Mouse (Mus musculus) midbrain, embryonic 16.5 days (tissue): ENCODE results near the gene H2-DMb2. TPM values are rescaled to one million over a fixed set of nuclear protein-coding genes. Genes with fewer than 3 reads are reported as not detected.

Experiments used
- ATAC-seq: fragments of 200-750 bp; cut with Nextera tagmentation; 2 replicates; pipeline ENCODE4 v1.8.0; 2017; ENCODE audit warnings: moderate TSS enrichment
- H3K27ac ChIP-seq: fragments of 300-500 bp; sonication (generic); 2 replicates; pipeline ENCODE4 v1.5.1; 2014; ENCODE audit warnings: mild to moderate bottlenecking, low read length, mixed read lengths
- H3K27me3 ChIP-seq: fragments of 300-500 bp; sonication (generic); 2 replicates; pipeline ENCODE4 v1.6.1; 2014; ENCODE audit warnings: low read depth, low read length, mixed read lengths; ENCODE audit not compliant: control insufficient read depth, insufficient read depth
- H3K36me3 ChIP-seq: fragments of 300-500 bp; sonication (generic); 2 replicates; pipeline ENCODE4 v1.6.1; 2014; ENCODE audit warnings: mild to moderate bottlenecking, low read length, moderate library complexity, mixed read lengths; ENCODE audit not compliant: control insufficient read depth, insufficient read depth
- H3K4me1 ChIP-seq: fragments of 300-500 bp; sonication (generic); 2 replicates; pipeline ENCODE4 v1.6.1; 2014; ENCODE audit warnings: mild to moderate bottlenecking, low read length, mixed read lengths; ENCODE audit not compliant: control insufficient read depth, insufficient read depth
- H3K4me2 ChIP-seq: fragments of 300-500 bp; sonication (generic); 2 replicates; pipeline ENCODE4 v1.6.1; 2014; ENCODE audit warnings: mild to moderate bottlenecking, low read length, mixed read lengths
- H3K4me3 ChIP-seq: fragments of 300-500 bp; sonication (generic); 2 replicates; pipeline ENCODE4 v1.5.1; 2014; ENCODE audit warnings: low read depth, mild to moderate bottlenecking, low read length, moderate library complexity, mixed read lengths
- H3K9ac ChIP-seq: fragments of 300-500 bp; sonication (generic); 2 replicates; pipeline ENCODE4 v1.6.1; 2014; ENCODE audit warnings: low read depth, low read length, mixed read lengths
- H3K9me3 ChIP-seq: fragments of 300-500 bp; sonication (generic); replicated peaks from 2 replicates; pipeline ENCODE4 v1.6.1; 2014; ENCODE audit warnings: mild to moderate bottlenecking, low read length, mixed read lengths; ENCODE audit not compliant: control insufficient read depth, poor library complexity, severe bottlenecking
- WGBS: fragments of 180-500 bp; shearing (Covaris S2); extraction: QIAGEN DNeasy Blood & Tissue Kit; methylation state at CpG from one replicate; pipeline ENCODE4 v1.1.7; 2014; 5-methylcytosine and 5-hydroxymethylcytosine counted together
- polyA plus RNA-seq: library from polyadenylated mRNA; unstranded; fragments of >200 nt; fragmentation: Nextera tagmentation; extraction: Ambion mirVana; gene quantifications from 2 replicates; pipeline ENCODE4 v1.2.1, GENCODE M21; 2015

The H2-DMb2 gene
- polyA plus RNA-seq, 1 experiment from 2014 or later: 0.49 TPM

- no peaks in the 10 kb centered on the region for H3K27me3 ChIP-seq
- whole genome bisulfite sequencing: 73% methylated on average over 4 of the region's 4 CpGs
Observed at GRCm38 (mm10) chr17:34177179-34177578, 34.1 kb downstream of the H2-DMb2 start.

GRCm38 (mm10) chr17:34179019-34179418 is 35.9 kb downstream of the H2-DMb2 start:
- Histone ChIP-seq H3K27ac (no peak overlapping the region), H3K4me3 (no peak overlapping the region), H3K9ac (no peak overlapping the region), H3K9me3 (peaks cover 5% of the 10 kb centered on the region; the same call in 1 of the 2 replicates), H3K36me3 (no peaks in the 10 kb centered on the region), H3K4me2 (no peak overlapping the region), H3K4me1 (no peaks in the 10 kb centered on the region), H3K27me3 (peaks cover 3% of the 10 kb centered on the region; the same call in 1 of the 2 replicates)
- 75% methylated on average over 6 of the region's 6 CpGs for WGBS
- no peak for ATAC-seq

More at GRCm38 (mm10) chr17:34177179-34177578, 34.1 kb downstream of the H2-DMb2 start:
- ATAC-seq: no peak
- no peak overlapping the region for H3K4me3 ChIP-seq
- no peak overlapping the region for H3K27ac ChIP-seq
- H3K36me3 ChIP-seq: no peaks in the 10 kb centered on the region
- H3K4me2 ChIP-seq: no peak overlapping the region
- peaks cover 5% of the 10 kb centered on the region; the same call in 1 of the 2 replicates for H3K9me3 ChIP-seq
- no peak overlapping the region for H3K9ac ChIP-seq
- H3K4me1 ChIP-seq: no peaks in the 10 kb centered on the region

DNA sequence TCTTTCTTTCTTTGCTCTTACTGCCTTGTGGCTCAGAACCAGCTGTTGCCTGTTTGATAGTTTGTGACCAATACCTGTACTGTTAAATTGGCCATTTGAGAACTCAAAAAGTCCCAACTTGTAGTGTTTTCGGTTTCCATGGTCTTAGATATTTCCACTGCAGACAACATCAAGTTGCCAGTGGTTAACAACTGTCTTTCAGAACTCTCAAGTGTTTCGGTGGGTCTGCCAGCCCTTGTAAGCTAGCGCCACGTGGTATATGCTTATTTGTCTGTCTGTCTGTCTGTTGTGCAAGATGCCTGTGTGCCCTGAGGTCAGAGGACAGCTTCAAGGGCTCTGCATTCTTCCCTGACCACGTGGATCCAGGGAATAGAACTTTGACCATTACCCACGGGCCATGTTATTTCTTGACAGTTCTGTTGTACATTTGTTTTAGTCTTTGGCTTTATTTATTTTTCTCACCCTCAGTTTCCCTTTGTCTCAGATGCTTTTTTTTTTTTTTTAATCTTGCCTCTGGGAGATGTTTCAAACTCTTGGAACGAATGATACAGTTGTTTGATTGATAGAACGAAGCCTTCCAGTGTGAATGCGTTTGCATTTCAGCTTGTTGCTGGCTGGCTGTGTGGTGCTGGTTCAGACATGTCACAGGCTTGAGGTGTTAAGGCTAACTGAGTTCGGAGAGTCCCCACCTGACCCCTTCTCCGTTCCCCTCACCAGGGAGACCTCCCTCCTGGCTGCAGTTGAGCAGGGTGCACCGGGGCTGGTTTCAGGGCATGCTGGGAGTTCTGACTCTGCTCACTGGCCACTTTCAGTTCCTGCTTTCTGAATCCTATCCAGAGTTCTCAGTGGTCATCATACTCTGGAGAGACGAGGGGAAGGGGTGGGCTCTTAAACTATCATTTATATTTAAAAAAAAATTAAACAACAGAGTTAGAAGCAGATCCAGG is 37.1 kb downstream of the H2-DMb2 start:
- Histone ChIP-seq H3K9ac (no peak overlapping the region), H3K4me1 (no peaks in the 10 kb centered on the region), H3K4me2 (no peak overlapping the region), H3K27ac (no peak overlapping the region), H3K36me3 (no peaks in the 10 kb centered on the region), H3K27me3 (peaks cover 3% of the 10 kb centered on the region; the same call in 1 of the 2 replicates), H3K4me3 (no peak overlapping the region), H3K9me3 (peaks cover 5% of the 10 kb centered on the region; the same call in 1 of the 2 replicates)
- WGBS: 76% methylated on average over 13 of the region's 13 CpGs
- ATAC-seq: no peak

GRCm38 (mm10) chr17:34183564-34184219 is 40.6 kb downstream of the H2-DMb2 start:
- H3K4me3 ChIP-seq: no peak overlapping the region
- H3K9me3 ChIP-seq: no peaks in the 10 kb centered on the region
- no peaks in the 10 kb centered on the region for H3K36me3 ChIP-seq
- ATAC-seq: no peak
- peaks cover 10% of the 10 kb centered on the region; the same call in 1 of the 2 replicates for H3K4me1 ChIP-seq
- WGBS: 84% methylated on average over 15 of the region's 15 CpGs
- no peak overlapping the region for H3K4me2 ChIP-seq
- H3K9ac ChIP-seq: no peak overlapping the region
- H3K27me3 ChIP-seq: peaks cover 26% of the 10 kb centered on the region
- H3K27ac ChIP-seq: no peak overlapping the region

DNA sequence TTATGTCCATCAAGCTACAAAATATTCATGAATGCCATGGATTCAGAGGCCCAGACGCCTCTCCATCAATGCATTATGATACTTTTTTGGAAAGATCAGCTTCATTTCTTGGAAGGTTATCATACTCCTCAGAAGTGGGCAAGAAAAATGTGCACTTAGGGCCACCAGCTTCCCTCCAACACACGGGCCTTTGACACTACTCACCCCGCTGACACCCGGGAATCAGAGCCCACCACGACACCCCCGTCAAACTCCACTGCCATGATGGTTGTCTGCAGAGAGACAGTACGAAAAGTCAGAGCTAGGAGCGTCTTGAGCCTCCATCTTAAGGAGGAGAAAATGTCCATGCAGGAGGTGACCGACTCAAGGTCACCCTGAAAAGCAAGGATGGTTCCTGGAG is 42.4 kb downstream of the H2-DMb2 start:
- H3K4me2 ChIP-seq: no peak overlapping the region
- ATAC-seq: no peak
- H3K4me1 ChIP-seq: peaks cover 10% of the 10 kb centered on the region; the same call in 1 of the 2 replicates
- H3K36me3 ChIP-seq: no peaks in the 10 kb centered on the region
- no peak overlapping the region for H3K9ac ChIP-seq
- 87% methylated on average over 9 of the region's 9 CpGs for WGBS
- no peak overlapping the region for H3K4me3 ChIP-seq
- no peak overlapping the region for H3K27ac ChIP-seq
- no peaks in the 10 kb centered on the region for H3K9me3 ChIP-seq
- peaks cover 35% of the 10 kb centered on the region for H3K27me3 ChIP-seq

- peak; percentile 40 for ATAC-seq
- H3K4me3 ChIP-seq: peak overlapping the region; percentile 47
- H3K4me2 ChIP-seq: peak overlapping the region; percentile 70
- H3K4me1 ChIP-seq: peaks cover 10% of the 10 kb centered on the region; the same call in 1 of the 2 replicates
- peaks cover 44% of the 10 kb centered on the region for H3K27me3 ChIP-seq
- 1% methylated on average over 14 of the region's 14 CpGs for WGBS
- no peak overlapping the region for H3K27ac ChIP-seq
- no peaks in the 10 kb centered on the region for H3K36me3 ChIP-seq
- H3K9ac ChIP-seq: peak overlapping the region; percentile 52; the same call in 1 of the 2 replicates
- H3K9me3 ChIP-seq: no peaks in the 10 kb centered on the region
Observed at GRCm38 (mm10) chr17:34186885-34187260, 43.8 kb downstream of the H2-DMb2 start.

- WGBS: 0% methylated on average over 46 of the region's 46 CpGs
- peak within 1 kb of the TSS; percentile 59 for H3K9ac ChIP-seq
- no peaks in the 10 kb centered on the region for H3K9me3 ChIP-seq
- no peak within 1 kb of the TSS for H3K27ac ChIP-seq
- ATAC-seq: peak; percentile 95
- H3K36me3 ChIP-seq: no peaks in the 10 kb centered on the region
- H3K4me2 ChIP-seq: peak within 1 kb of the TSS; percentile 70
- H3K4me1 ChIP-seq: peaks cover 10% of the 10 kb centered on the region; the same call in 1 of the 2 replicates
- H3K27me3 ChIP-seq: peaks cover 49% of the 10 kb centered on the region
- H3K4me3 ChIP-seq: peak within 1 kb of the TSS; percentile 47
Observed at GRCm38 (mm10) chr17:34187261-34187916, 44.3 kb downstream of the H2-DMb2 start, which contains the start of the genes Tap1 and Psmb9. Tap1 (plus strand) TSS chr17:34187553. Psmb9 (minus strand) TSS chr17:34187764.

- H3K9ac ChIP-seq: peak overlapping the region; percentile 59
- peak overlapping the region; percentile 70 for H3K4me2 ChIP-seq
- H3K27me3 ChIP-seq: peaks cover 56% of the 10 kb centered on the region
- 3% methylated on average over 20 of the region's 20 CpGs for WGBS
- H3K4me3 ChIP-seq: peak overlapping the region; percentile 47
- no peak overlapping the region for H3K27ac ChIP-seq
- ATAC-seq: no peak
- no peaks in the 10 kb centered on the region for H3K36me3 ChIP-seq
- H3K9me3 ChIP-seq: no peaks in the 10 kb centered on the region
- peaks cover 10% of the 10 kb centered on the region; the same call in 1 of the 2 replicates for H3K4me1 ChIP-seq
Observed at GRCm38 (mm10) chr17:34188010-34188409, 44.9 kb downstream of the H2-DMb2 start.
